Mouse (Mus musculus) heart, postnatal 0 days (tissue): ENCODE data around the gene Patj.

Experiments used
- CTCF ChIP-seq: IDR thresholded peaks from 2 replicates; pipeline ENCODE4 v1.5.1; 2016; ENCODE audit warnings: antibody characterized with exemption, control low read depth, low read depth
- EP300 ChIP-seq: IDR thresholded peaks from 2 replicates; pipeline ENCODE4 v1.6.1; 2016; ENCODE audit warnings: antibody characterized with exemption, low read depth

- TF ChIP-seq CTCF = peak; percentile 26
- TF ChIP-seq EP300 = no peak
Measured at GRCm38 (mm10) chr4:98511964-98512743, 116.6 kb downstream of the Patj start.
